Comparison of ENCODE assay signal across 28 mouse cellular contexts in genomic region chr9:45000249-45000648, GRCm38 (mm10). TPM values are rescaled to one million over a fixed set of nuclear protein-coding genes. Genes with fewer than 3 reads are reported as not detected.
A peak's percentile ranks its signal among the peaks of the same experiment; 100 is the strongest.
DNase-seq lines count a peak whose midpoint lies in the region; ATAC-seq lines count a peak whose summit lies in the region.
"Had no signal": no experiment of that assay in that cellular context is flagged by ENCODE, and none has a peak within 500 bp of the region (broad histone marks: within the 10 kb centered on the region; RNA-seq: fewer than 3 reads in every experiment).

No protein-coding gene starts in this region.

- 0 out of 2 replicates have a peak, but pooled peaks cover 5% of the 10 kb centered on the region for H3K4me1 ChIP-seq in kidney, embryonic 14.5 days (ENCODE audit: control insufficient read depth, insufficient read depth, low read length)
- H3K4me1 ChIP-seq in kidney, embryonic 15.5 days: peaks cover 11% of the 10 kb centered on the region; the same call in 1 of the 2 replicates
- H3K4me1 ChIP-seq in limb, embryonic 15.5 days: peaks cover 8% of the 10 kb centered on the region; the same call in 1 of the 2 replicates
- H3K4me1 ChIP-seq in midbrain, embryonic 10.5 days: peaks cover 3% of the 10 kb centered on the region; the same call in 1 of the 2 replicates
- no peaks in the 10 kb centered on the region for H3K4me1 ChIP-seq in hindbrain, embryonic 11.5 days (replicated peaks; ENCODE audit: control insufficient read depth, insufficient read depth, low read length)
- H3K4me1 ChIP-seq: embryonic facial prominence, embryonic 13.5 days; hindbrain, embryonic 13.5 days had no signal

- no peak overlapping the region for H3K27ac ChIP-seq in kidney, embryonic 14.5 days (ENCODE audit: low read depth, low read length)
- no peak overlapping the region for H3K27ac ChIP-seq in kidney, embryonic 15.5 days
- H3K27ac ChIP-seq in limb, embryonic 15.5 days: peak overlapping the region; percentile 14; the same call in 1 of the 2 replicates
- no peak overlapping the region for H3K27ac ChIP-seq in midbrain, embryonic 10.5 days (replicated peaks)
- no peak overlapping the region for H3K27ac ChIP-seq in hindbrain, embryonic 11.5 days (ENCODE audit: low read depth, low read length)
- H3K27ac ChIP-seq: embryonic facial prominence, embryonic 13.5 days; hindbrain, embryonic 13.5 days had no signal

- no peak overlapping the region for H3K4me3 ChIP-seq in kidney, embryonic 14.5 days (ENCODE audit: low read length)
- no peak overlapping the region for H3K4me3 ChIP-seq in kidney, embryonic 15.5 days (replicated peaks)
- H3K4me3 ChIP-seq in limb, embryonic 15.5 days: no peak overlapping the region
- H3K4me3 ChIP-seq in midbrain, embryonic 10.5 days: no peak overlapping the region
- no peak overlapping the region for H3K4me3 ChIP-seq in hindbrain, embryonic 11.5 days (ENCODE audit: low read depth, low read length)
- H3K4me3 ChIP-seq: embryonic facial prominence, embryonic 13.5 days; hindbrain, embryonic 13.5 days had no signal

- H3K9ac ChIP-seq in kidney, embryonic 14.5 days (ENCODE audit: low read depth, low read length): no peak overlapping the region
- H3K9ac ChIP-seq in kidney, embryonic 15.5 days: no peak overlapping the region
- no peak overlapping the region for H3K9ac ChIP-seq in limb, embryonic 15.5 days
- no peak overlapping the region for H3K9ac ChIP-seq in hindbrain, embryonic 11.5 days (ENCODE audit: low read depth, low read length)
- H3K9ac ChIP-seq: embryonic facial prominence, embryonic 13.5 days; forebrain, postnatal 0 days; hindbrain, embryonic 13.5 days had no signal

- H3K36me3 ChIP-seq in kidney, embryonic 14.5 days (ENCODE audit: control insufficient read depth, insufficient read depth, low read length): no peaks in the 10 kb centered on the region
- no peaks in the 10 kb centered on the region for H3K36me3 ChIP-seq in kidney, embryonic 15.5 days
- no peaks in the 10 kb centered on the region for H3K36me3 ChIP-seq in limb, embryonic 15.5 days
- no peaks in the 10 kb centered on the region for H3K36me3 ChIP-seq in midbrain, embryonic 10.5 days
- no peaks in the 10 kb centered on the region for H3K36me3 ChIP-seq in hindbrain, embryonic 11.5 days (ENCODE audit: control insufficient read depth, insufficient read depth, low read length)
- H3K36me3 ChIP-seq: embryonic facial prominence, embryonic 13.5 days; G1E; hindbrain, embryonic 13.5 days had no signal

- no peak overlapping the region for H3K4me2 ChIP-seq in kidney, embryonic 14.5 days (replicated peaks; ENCODE audit: low read depth, low read length)
- H3K4me2 ChIP-seq in kidney, embryonic 15.5 days: no peak overlapping the region
- H3K4me2 ChIP-seq in limb, embryonic 15.5 days: no peak overlapping the region
- no peak overlapping the region for H3K4me2 ChIP-seq in hindbrain, embryonic 11.5 days (replicated peaks; ENCODE audit: low read depth, low read length)
- H3K4me2 ChIP-seq: embryonic facial prominence, embryonic 13.5 days; heart, embryonic 11.5 days; hindbrain, embryonic 13.5 days had no signal

- 0 out of 2 replicates have a peak, but pooled peaks have one; percentile 35 for ATAC-seq in kidney, embryonic 14.5 days (ENCODE audit: low FRiP score, low TSS enrichment)
- ATAC-seq in kidney, embryonic 15.5 days (replicated peaks; ENCODE audit: low FRiP score): no peak
- 0 out of 2 replicates have a peak, but pooled peaks have one; percentile 61 for ATAC-seq in limb, embryonic 15.5 days (ENCODE audit: insufficient number of reproducible peaks, low FRiP score, low TSS enrichment, low read depth)
- no peak for ATAC-seq in hindbrain, embryonic 11.5 days (ENCODE audit: low FRiP score)
- ATAC-seq: forebrain, embryonic 14.5 days; forebrain, postnatal 0 days; hindbrain, embryonic 16.5 days; Patski had no signal

- DNase-seq in thymus, postnatal 4 days: peak; percentile 25
- no peak for DNase-seq in thymus, postnatal 10 days (ENCODE audit: low spot score in 2 of 2)
- no peak for DNase-seq in midbrain, embryonic 10.5 days (ENCODE audit: low spot score)
- DNase-seq in hindbrain, embryonic 11.5 days (ENCODE audit: low spot score): no peak
- DNase-seq: adrenal gland, postnatal 10 days; adrenal gland, postnatal 36 days; B cell, adult 2 months; cerebellum, adult 9-11 months; cerebellum, postnatal 25 days; forebrain, postnatal 0 days; gastrocnemius, adult 2 months; gastrocnemius, postnatal 14 days; heart, adult 11 months had no signal

- no peaks in the 10 kb centered on the region for H3K27me3 ChIP-seq in kidney, embryonic 14.5 days (ENCODE audit: control insufficient read depth, insufficient read depth, low read length)
- H3K27me3 ChIP-seq in kidney, embryonic 15.5 days: peaks cover 11% of the 10 kb centered on the region; the same call in 1 of the 2 replicates
- H3K27me3 ChIP-seq in limb, embryonic 15.5 days: 0 out of 2 replicates have a peak, but pooled peaks cover 3% of the 10 kb centered on the region
- no peaks in the 10 kb centered on the region for H3K27me3 ChIP-seq in midbrain, embryonic 10.5 days (ENCODE audit: low read depth, poor library complexity, severe bottlenecking)
- no peaks in the 10 kb centered on the region for H3K27me3 ChIP-seq in hindbrain, embryonic 11.5 days (ENCODE audit: control insufficient read depth, insufficient read depth, low read length)
- H3K27me3 ChIP-seq: CH12.LX; hindbrain, embryonic 13.5 days had no signal

- WGBS in kidney, embryonic 14.5 days: 59% methylated on average over 3 of the region's 3 CpGs
- WGBS in kidney, embryonic 15.5 days: 40% methylated on average over 3 of the region's 3 CpGs
- whole genome bisulfite sequencing in limb, embryonic 15.5 days: 52% methylated on average over 3 of the region's 3 CpGs
- WGBS in midbrain, embryonic 10.5 days: 76% methylated on average over 3 of the region's 3 CpGs
- WGBS in hindbrain, embryonic 11.5 days: 76% methylated on average over 3 of the region's 3 CpGs

- no peaks in the 10 kb centered on the region for H3K9me3 ChIP-seq in kidney, embryonic 14.5 days (ENCODE audit: control insufficient read depth, low read length)
- H3K9me3 ChIP-seq in kidney, embryonic 15.5 days (replicated peaks): no peaks in the 10 kb centered on the region
- H3K9me3 ChIP-seq in limb, embryonic 15.5 days: no peaks in the 10 kb centered on the region
- no peaks in the 10 kb centered on the region; the same call in 1 of the 2 replicates for H3K9me3 ChIP-seq in midbrain, embryonic 10.5 days (replicated peaks)
- H3K9me3 ChIP-seq in hindbrain, embryonic 11.5 days (ENCODE audit: control insufficient read depth, low read length): no peaks in the 10 kb centered on the region
- H3K9me3 ChIP-seq: embryonic facial prominence, embryonic 13.5 days; G1E; hindbrain, embryonic 13.5 days had no signal

RNA-seq across cellular contexts. Expression of gene Cd3e, which starts 9.2 kb away (rescaled TPM):
- polyA plus RNA-seq in kidney, embryonic 14.5 days (2014; fragmentation: Nextera tagmentation; extraction: Ambion mirVana): not detected in 2 replicates
- 0.28 TPM in 1 of 2 replicates, not detected in the other for polyA plus RNA-seq in kidney, embryonic 15.5 days (2015; fragmentation: Nextera tagmentation; extraction: Ambion mirVana)
- 0.38 and 0.45 TPM in 2 replicates for polyA plus RNA-seq in limb, embryonic 15.5 days (2015; fragmentation: Nextera tagmentation; extraction: Ambion mirVana)
- not detected in 2 replicates for polyA plus RNA-seq in midbrain, embryonic 10.5 days (2016; fragmentation: Nextera tagmentation; extraction: Ambion mirVana)
- polyA plus RNA-seq in hindbrain, embryonic 11.5 days (2014; fragmentation: Nextera tagmentation; extraction: Ambion mirVana): not detected in 2 replicates
- polyA plus RNA-seq: embryonic facial prominence, embryonic 13.5 days; forebrain, embryonic 11.5 days; forebrain, embryonic 14.5 days; forebrain, postnatal 0 days; G1E; heart, embryonic 11.5 days; heart, embryonic 14.5 days; hindbrain, embryonic 13.5 days; Patski had no signal

RNA-seq across cellular contexts. Expression of gene Cd3d, which starts 18.7 kb away (rescaled TPM):
- not detected in 2 replicates for polyA plus RNA-seq in kidney, embryonic 14.5 days (2014; fragmentation: Nextera tagmentation; extraction: Ambion mirVana)
- not detected in 2 replicates for polyA plus RNA-seq in kidney, embryonic 15.5 days (2015; fragmentation: Nextera tagmentation; extraction: Ambion mirVana)
- 0.28 TPM in 1 of 2 replicates, not detected in the other for polyA plus RNA-seq in limb, embryonic 15.5 days (2015; fragmentation: Nextera tagmentation; extraction: Ambion mirVana)
- polyA plus RNA-seq in midbrain, embryonic 10.5 days (2016; fragmentation: Nextera tagmentation; extraction: Ambion mirVana): not detected in 2 replicates
- not detected in 2 replicates for polyA plus RNA-seq in hindbrain, embryonic 11.5 days (2014; fragmentation: Nextera tagmentation; extraction: Ambion mirVana)
- polyA plus RNA-seq: embryonic facial prominence, embryonic 13.5 days; forebrain, embryonic 11.5 days; forebrain, embryonic 14.5 days; forebrain, postnatal 0 days; G1E; heart, embryonic 11.5 days; heart, embryonic 14.5 days; heart, postnatal 0 days; hindbrain, embryonic 13.5 days; hindbrain, embryonic 16.5 days; Patski had no signal

RNA-seq across cellular contexts. Expression of gene Cd3g, which starts 20.0 kb away (rescaled TPM):
- not detected in 2 replicates for polyA plus RNA-seq in kidney, embryonic 14.5 days (2014; fragmentation: Nextera tagmentation; extraction: Ambion mirVana)
- polyA plus RNA-seq in kidney, embryonic 15.5 days (2015; fragmentation: Nextera tagmentation; extraction: Ambion mirVana): not detected in 2 replicates
- polyA plus RNA-seq in limb, embryonic 15.5 days (2015; fragmentation: Nextera tagmentation; extraction: Ambion mirVana): 0.51 and 0.76 TPM in 2 replicates
- not detected in 2 replicates for polyA plus RNA-seq in midbrain, embryonic 10.5 days (2016; fragmentation: Nextera tagmentation; extraction: Ambion mirVana)
- polyA plus RNA-seq in hindbrain, embryonic 11.5 days (2014; fragmentation: Nextera tagmentation; extraction: Ambion mirVana): not detected in 2 replicates
- polyA plus RNA-seq: forebrain, embryonic 11.5 days; forebrain, embryonic 14.5 days; forebrain, postnatal 0 days; frontal cortex, adult 2 months; heart, embryonic 11.5 days; heart, postnatal 0 days; hindbrain, embryonic 13.5 days; hindbrain, embryonic 16.5 days; Patski had no signal

RNA-seq across cellular contexts. Expression of gene Ube4a, which starts 34.8 kb away (rescaled TPM):
- 25.6 and 38.2 TPM in 2 replicates for polyA plus RNA-seq in kidney, embryonic 14.5 days (2014; fragmentation: Nextera tagmentation; extraction: Ambion mirVana)
- 23.7 and 25.5 TPM in 2 replicates for polyA plus RNA-seq in kidney, embryonic 15.5 days (2015; fragmentation: Nextera tagmentation; extraction: Ambion mirVana)
- polyA plus RNA-seq in limb, embryonic 15.5 days (2015; fragmentation: Nextera tagmentation; extraction: Ambion mirVana): 23.9 and 24.8 TPM in 2 replicates
- 24.2 and 26.8 TPM in 2 replicates for polyA plus RNA-seq in midbrain, embryonic 10.5 days (2016; fragmentation: Nextera tagmentation; extraction: Ambion mirVana)
- 36.4 and 47.3 TPM in 2 replicates for polyA plus RNA-seq in hindbrain, embryonic 11.5 days (2014; fragmentation: Nextera tagmentation; extraction: Ambion mirVana)

RNA-seq across cellular contexts. Expression of gene Mpzl2, which starts 39.4 kb away (rescaled TPM):
- 11.0 and 22.2 TPM in 2 replicates for polyA plus RNA-seq in kidney, embryonic 14.5 days (2014; fragmentation: Nextera tagmentation; extraction: Ambion mirVana)
- 17.9 and 20.5 TPM in 2 replicates for polyA plus RNA-seq in kidney, embryonic 15.5 days (2015; fragmentation: Nextera tagmentation; extraction: Ambion mirVana)
- 41.0 and 46.0 TPM in 2 replicates for polyA plus RNA-seq in limb, embryonic 15.5 days (2015; fragmentation: Nextera tagmentation; extraction: Ambion mirVana)
- polyA plus RNA-seq in midbrain, embryonic 10.5 days (2016; fragmentation: Nextera tagmentation; extraction: Ambion mirVana): 0.87 and 1.0 TPM in 2 replicates
- 2.6 and 3.8 TPM in 2 replicates for polyA plus RNA-seq in hindbrain, embryonic 11.5 days (2014; fragmentation: Nextera tagmentation; extraction: Ambion mirVana)
- polyA plus RNA-seq: G1E, Patski had no signal

Comparison
In these comparisons a context has a peak if more than half of its experiments do, and no peak if none do; other contexts are left out.
1. ATAC-seq: peak in kidney, embryonic 14.5 days (single experiment) and limb, embryonic 15.5 days (single experiment); none in kidney, embryonic 15.5 days (single experiment) and hindbrain, embryonic 11.5 days (single experiment).